Mouse (Mus musculus) ES-E14 (cell line): Measurements from ENCODE around the gene Sh2d6. TPM values are rescaled to one million over a fixed set of nuclear protein-coding genes. Genes with fewer than 3 reads are reported as not detected.
A peak's percentile ranks its signal among the peaks of the same experiment; 100 is the strongest.
"Not testable (repeated sequence)": the region's sequence is repeated elsewhere in the genome, so short reads cannot be mapped to it uniquely, and the experiment has no call there.

ENCODE experiments used
- DNase-seq: peaks from one replicate; pipeline ENCODE4 v3.0.0-alpha.2; 2013; ENCODE audit warnings: low read depth, low spot score
- H3K27ac ChIP-seq: 2 replicates; pipeline ENCODE4 v1.5.1; 2012; ENCODE audit warnings: low read depth, mild to moderate bottlenecking, low read length, moderate library complexity, mixed read lengths; ENCODE audit not compliant: poor library complexity, insufficient read depth, severe bottlenecking
- H3K36me3 ChIP-seq: 2 replicates; pipeline ENCODE4 v1.6.1; 2012; ENCODE audit warnings: mild to moderate bottlenecking, low read length, moderate library complexity, mixed read lengths; ENCODE audit not compliant: control insufficient read depth, poor library complexity, insufficient read depth, severe bottlenecking
- H3K4me1 ChIP-seq, 2 experiments: fragments of 150-350 bp in 1 of 2; sonication (generic) in 1 of 2; 2 replicates each; pipeline ENCODE4 v1.6.1; 2012; ENCODE audit warnings: low read length in 2 of 2, mild to moderate bottlenecking in 1 of 2, mixed read lengths in 1 of 2; ENCODE audit not compliant: control insufficient read depth in 2 of 2, insufficient read depth in 2 of 2, poor library complexity in 1 of 2
- H3K4me3 ChIP-seq, 2 experiments: fragments of 150-350 bp in 1 of 2; sonication (generic) in 1 of 2; 2 replicates each; pipeline ENCODE4 v1.5.1; 2012; ENCODE audit warnings: low read length in 2 of 2, low read depth in 1 of 2, mild to moderate bottlenecking in 1 of 2, mixed read lengths in 1 of 2; ENCODE audit not compliant: insufficient read depth in 1 of 2, poor library complexity in 1 of 2, severe bottlenecking in 1 of 2
- H3K9ac ChIP-seq: 2 replicates; pipeline ENCODE4 v1.6.1; 2012; ENCODE audit warnings: low read depth, mild to moderate bottlenecking, low read length, mixed read lengths; ENCODE audit not compliant: poor library complexity, insufficient read depth, severe bottlenecking
- H3K9me3 ChIP-seq: fragments of 150-350 bp; sonication (generic); 2 replicates; pipeline ENCODE4 v1.6.1; 2012; ENCODE audit warnings: low read depth, mild to moderate bottlenecking, low read length; ENCODE audit not compliant: control insufficient read depth, insufficient read depth
- CHD2 ChIP-seq: IDR thresholded peaks from 2 replicates; pipeline ENCODE4 v1.6.1; 2014; ENCODE audit warnings: mild to moderate bottlenecking, low read depth, low read length, inconsistent platforms
- HCFC1 ChIP-seq: IDR thresholded peaks from 2 replicates; pipeline ENCODE4 v1.6.1; 2012; ENCODE audit warnings: low read length, inconsistent platforms, borderline replicate concordance; ENCODE audit not compliant: insufficient read depth
- MAFK ChIP-seq: IDR thresholded peaks from 2 replicates; pipeline ENCODE4 v1.6.1; 2014; ENCODE audit warnings: mild to moderate bottlenecking, low read depth, low read length, inconsistent platforms; ENCODE audit not compliant: insufficient read depth
- ZC3H11A ChIP-seq: IDR thresholded peaks from 2 replicates; pipeline ENCODE4 v1.6.1; 2012; ENCODE audit warnings: low read depth, mild to moderate bottlenecking, inconsistent platforms, low read length, borderline replicate concordance
- ZNF384 ChIP-seq: IDR thresholded peaks from 2 replicates; pipeline ENCODE4 v1.6.1; 2012; ENCODE audit warnings: low read depth, low read length, inconsistent platforms
- in situ Hi-C, 2 experiments: fragments of 600-800 bp; cut with MboI; formaldehyde crosslinking; loops; one replicate each; pipeline ENCODE4 v1.15.1; 2025; ENCODE audit warnings: low sequenced_read_pairs in 2 of 2, inconsistent platforms in 1 of 2; ENCODE audit not compliant: unreplicated experiment in 2 of 2
- total RNA-seq: library from RNA; depleted of rRNA; stranded (reverse); fragments of 300-350 nt; gene quantifications from 2 replicates; pipeline ENCODE4 v1.2.3, GENCODE M21; 2012

Sh2d6 gene
- total RNA-seq, 1 experiment, result not detected

GRCm38 (mm10) chr6:72534035-72534809 lies 12.7 kb upstream of the Sh2d6 start:
- Histone ChIP-seq H3K27ac (no peak overlapping the region), H3K36me3 (no peaks in the 10 kb centered on the region), H3K9me3 (no peaks in the 10 kb centered on the region), H3K9ac (no peak overlapping the region), H3K4me1 (peaks cover 0 to 3% of the 10 kb centered on the region in 2 experiments; a peak in 1 of 4 replicates), H3K4me3 (no peak overlapping the region)
- in situ Hi-C loops, result no loop called here
- no peak for DNase-seq
- no peak for TF ChIP-seq ZNF384
- no peak for TF ChIP-seq HCFC1
- TF ChIP-seq ZC3H11A, result peak; percentile 97
- TF ChIP-seq MAFK, result no peak
- no peak for TF ChIP-seq CHD2

GRCm38 (mm10) chr6:72533555-72533954 lies 12.0 kb upstream of the Sh2d6 start:
- in situ Hi-C loops, DNase-seq: not testable (repeated sequence)

GRCm38 (mm10) chr6:72532580-72532979 lies 11.1 kb upstream of the Sh2d6 start:
- in situ Hi-C loops, result no loop called here

More at GRCm38 (mm10) chr6:72533555-72533954, 12.0 kb upstream of the Sh2d6 start:
- H3K9ac ChIP-seq, H3K36me3 ChIP-seq, H3K27ac ChIP-seq, H3K4me1 ChIP-seq, H3K4me3 ChIP-seq, H3K9me3 ChIP-seq: not testable (repeated sequence)

GRCm38 (mm10) chr6:72528410-72529151 lies 7.1 kb upstream of the Sh2d6 start:
- no peaks in the 10 kb centered on the region for H3K4me1 ChIP-seq
- H3K9me3 ChIP-seq, result no peaks in the 10 kb centered on the region
- DNase-seq, result no peak
- no peak overlapping the region for H3K27ac ChIP-seq
- in situ Hi-C loops, result no loop called here
- no peaks in the 10 kb centered on the region for H3K36me3 ChIP-seq
- no peak overlapping the region for H3K4me3 ChIP-seq
- no peak for TF ChIP-seq HCFC1
- no peak for TF ChIP-seq MAFK
- TF ChIP-seq ZNF384, result no peak
- no peak for TF ChIP-seq CHD2
- TF ChIP-seq ZC3H11A, result no peak
- H3K9ac ChIP-seq, result no peak overlapping the region

More at GRCm38 (mm10) chr6:72532580-72532979, 11.1 kb upstream of the Sh2d6 start:
- no peak for DNase-seq
- H3K4me1 ChIP-seq, result peaks cover 0 to 3% of the 10 kb centered on the region in 2 experiments; a peak in 1 of 4 replicates
- no peak overlapping the region for H3K27ac ChIP-seq
- H3K4me3 ChIP-seq, result no peak overlapping the region
- TF ChIP-seq ZNF384 (no peak), ZC3H11A (no peak), MAFK (no peak), CHD2 (no peak), HCFC1 (no peak)
- no peaks in the 10 kb centered on the region for H3K9me3 ChIP-seq
- H3K9ac ChIP-seq, result no peak overlapping the region
- H3K36me3 ChIP-seq, result no peaks in the 10 kb centered on the region
